Mouse (Mus musculus) left cerebral cortex, adult 2 months (tissue): Measurements from ENCODE around the gene Gpx3. TPM values are rescaled to one million over a fixed set of nuclear protein-coding genes. Genes with fewer than 3 reads are reported as not detected.
A peak's percentile ranks its signal among the peaks of the same experiment; 100 is the strongest.
"Not testable (repeated sequence)": the region's sequence is repeated elsewhere in the genome, so short reads cannot be mapped to it uniquely, and the experiment has no call there.

Experiments
- DNase-seq, 2 experiments: peaks; one replicate each; pipeline ENCODE4 v3.0.0; 2021 to 2022; ENCODE audit warnings: low spot score in 2 of 2, mixed read lengths in 1 of 2; ENCODE audit errors: extremely low spot score in 1 of 2
- H3K27ac ChIP-seq: fragments of 200-600 bp; 2 replicates; pipeline ENCODE4 v1.8.1; 2022
- H3K4me3 ChIP-seq: fragments of 200-600 bp; 2 replicates; pipeline ENCODE4 v1.8.1; 2022
- CTCF ChIP-seq: fragments of 200-600 bp; IDR thresholded peaks from 2 replicates; pipeline ENCODE4 v1.8.1; 2022; ENCODE audit warnings: antibody characterized with exemption, mild to moderate bottlenecking, moderate library complexity
- intact Hi-C: fragments of 180-260 bp; cut with DNase I; formaldehyde crosslinking; loops from one replicate; pipeline ENCODE4 v1.15.1; 2025
- long read RNA-seq, 2 experiments: library from polyadenylated mRNA; stranded (forward); transcript quantifications; one replicate each; pipeline ENCODE4 v2.0.0; 2021; ENCODE audit warnings: borderline mapping rate in 2 of 2
- total RNA-seq, 2 experiments: library from RNA; stranded (reverse); gene quantifications; 2 replicates each; pipeline ENCODE4 v1.2.3; 2021

Gpx3 gene
- total RNA-seq: 10 to 100 TPM in 1 of 2 experiments, 1 to 10 TPM in 1; 6.2 to 10.2 TPM
- long read RNA-seq, experiment 1, transcript Gpx3-201 (5 exons, 1,594 nt): major isoform, 13 of 15 reads
- long read RNA-seq, experiment 1, partial matches to known transcripts: 1 of 15 reads
- long read RNA-seq, experiment 1, other reads (novel, unspliced or antisense): 1 of 15 reads
- long read RNA-seq, experiment 2, transcript Gpx3-201 (5 exons, 1,594 nt): major isoform, 19 of 22 reads
- long read RNA-seq, experiment 2, partial matches to known transcripts: 3 of 22 reads
- long read RNA-seq, experiment 2, other reads (novel, unspliced or antisense): 0 of 22 reads

DNA sequence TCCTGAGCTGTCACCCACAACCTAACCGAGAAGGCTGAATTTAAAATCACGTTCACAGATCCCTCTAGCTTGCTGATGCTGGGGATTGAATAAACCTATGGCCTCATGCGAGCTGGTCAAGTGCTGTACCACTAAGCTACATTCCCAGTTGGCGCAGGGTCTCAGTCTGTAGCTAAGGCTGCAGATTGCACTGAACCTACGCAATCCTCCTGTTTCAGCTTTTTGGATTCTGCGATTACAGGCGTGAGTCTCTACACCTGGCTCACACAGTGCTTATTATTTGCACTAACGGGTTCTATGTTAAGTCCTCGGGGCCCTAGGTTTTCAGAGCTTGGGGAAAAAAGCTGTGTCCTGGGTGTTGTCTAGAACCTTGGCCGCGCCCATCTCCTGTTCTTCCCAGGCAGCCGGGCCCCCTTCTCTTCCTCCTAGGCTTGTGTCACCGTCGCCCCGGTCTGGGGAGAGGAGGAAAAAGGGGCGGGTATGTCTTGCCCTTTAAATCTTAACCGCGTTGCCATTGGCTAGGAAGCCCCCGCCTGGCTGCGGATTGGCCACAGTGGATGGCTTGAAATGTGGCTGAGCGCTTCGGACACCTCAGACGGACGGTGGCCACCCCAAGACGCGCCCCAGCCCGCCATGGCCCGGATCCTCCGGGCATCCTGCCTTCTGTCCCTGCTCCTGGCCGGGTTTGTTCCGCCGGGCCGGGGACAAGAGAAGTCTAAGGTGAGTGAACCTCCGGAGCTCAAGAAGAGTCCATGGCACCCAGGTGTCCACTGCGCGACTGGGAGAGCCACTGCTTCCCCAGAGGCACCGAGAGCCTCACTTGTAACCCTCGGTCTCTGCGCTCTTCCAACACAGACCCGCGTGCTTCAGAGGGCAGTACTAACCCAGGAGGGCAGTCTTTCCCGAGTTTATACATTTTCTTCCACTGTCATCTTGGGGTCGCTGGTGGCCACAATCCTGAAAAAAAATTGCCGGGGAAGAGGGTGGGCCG, at the start of gene Gpx3:
Gene Gpx3 (plus strand): TSS at position 121 of the 991 bp plus-strand sequence.
- no peak within 1 kb of the TSS for H3K27ac ChIP-seq
- no peak for TF ChIP-seq CTCF
- DNase-seq: peak; percentile 49 to 53
- intact Hi-C loops: no loop called here
- peak within 1 kb of the TSS; percentile 42 for H3K4me3 ChIP-seq

DNA sequence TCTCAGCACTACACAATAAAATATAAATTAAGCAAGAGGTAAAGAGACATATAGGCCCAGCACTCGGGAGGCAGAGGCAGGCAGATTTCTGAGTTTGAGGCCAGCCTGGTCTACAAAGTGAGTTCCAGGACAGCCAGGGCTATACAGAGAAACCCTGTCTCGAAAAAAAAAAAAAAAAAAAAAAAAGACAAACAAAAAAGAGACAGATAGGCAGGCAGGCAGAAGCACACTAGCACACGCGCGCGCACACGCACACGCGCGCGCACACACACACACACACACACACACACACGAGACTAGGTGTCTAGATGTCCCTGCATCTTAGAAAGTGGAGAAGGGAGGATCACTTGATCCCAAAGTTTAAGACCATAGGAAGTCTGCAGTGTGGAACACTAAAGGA, 43.4 kb upstream of the Gpx3 start:
- H3K4me3 ChIP-seq, H3K27ac ChIP-seq, intact Hi-C loops, DNase-seq: not testable (repeated sequence)

DNA sequence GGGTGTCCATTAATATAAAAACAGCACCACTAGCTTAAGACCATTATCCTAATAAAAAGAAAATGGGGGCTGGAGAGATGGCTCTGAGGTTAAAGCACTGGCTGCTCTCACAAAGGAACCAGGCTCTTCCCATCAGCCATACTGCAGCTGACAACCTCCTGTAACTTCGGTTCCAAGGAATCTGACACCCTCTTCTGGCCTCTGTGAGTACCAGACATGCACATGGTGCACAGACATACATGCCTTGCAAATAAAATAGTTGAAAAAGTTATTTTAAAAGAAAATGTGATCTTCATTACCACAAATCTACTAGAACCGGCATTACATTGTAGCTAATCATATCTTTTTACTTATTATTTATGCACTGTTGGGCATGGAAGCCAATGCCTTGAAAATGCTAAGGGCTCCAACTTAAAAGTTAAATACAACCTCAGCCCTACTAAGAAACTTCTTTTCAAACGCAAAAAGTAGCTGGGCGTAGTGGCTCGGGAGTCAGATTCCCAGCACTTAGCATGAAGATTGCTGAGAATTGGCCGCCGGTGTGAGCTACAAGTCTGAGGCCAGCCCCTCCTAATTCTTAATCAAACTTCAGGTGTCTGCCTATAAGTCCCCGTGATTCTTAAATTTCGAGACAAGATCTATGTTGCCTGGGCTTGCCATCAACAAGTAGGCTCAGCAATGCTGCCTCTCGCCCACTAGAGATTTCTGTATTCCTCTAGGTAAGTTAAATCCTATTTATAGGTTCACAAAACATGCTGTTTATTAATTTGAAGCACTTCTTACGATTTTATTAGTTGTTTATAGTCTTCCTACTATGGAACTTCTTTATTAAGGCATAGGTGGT, 42.7 kb upstream of the Gpx3 start:
- intact Hi-C loops: loop anchor here (1.0 to 10.0 kb wide), 3 partner anchors 73 to 335 kb away; partner anchors contain the start of genes Cdc42se2 and Rapgef6
- Histone ChIP-seq H3K4me3 (peak overlapping the region; percentile 64), H3K27ac (peak overlapping the region; percentile 95)
- DNase-seq: no peak
- TF ChIP-seq CTCF: peak; percentile 47

DNA sequence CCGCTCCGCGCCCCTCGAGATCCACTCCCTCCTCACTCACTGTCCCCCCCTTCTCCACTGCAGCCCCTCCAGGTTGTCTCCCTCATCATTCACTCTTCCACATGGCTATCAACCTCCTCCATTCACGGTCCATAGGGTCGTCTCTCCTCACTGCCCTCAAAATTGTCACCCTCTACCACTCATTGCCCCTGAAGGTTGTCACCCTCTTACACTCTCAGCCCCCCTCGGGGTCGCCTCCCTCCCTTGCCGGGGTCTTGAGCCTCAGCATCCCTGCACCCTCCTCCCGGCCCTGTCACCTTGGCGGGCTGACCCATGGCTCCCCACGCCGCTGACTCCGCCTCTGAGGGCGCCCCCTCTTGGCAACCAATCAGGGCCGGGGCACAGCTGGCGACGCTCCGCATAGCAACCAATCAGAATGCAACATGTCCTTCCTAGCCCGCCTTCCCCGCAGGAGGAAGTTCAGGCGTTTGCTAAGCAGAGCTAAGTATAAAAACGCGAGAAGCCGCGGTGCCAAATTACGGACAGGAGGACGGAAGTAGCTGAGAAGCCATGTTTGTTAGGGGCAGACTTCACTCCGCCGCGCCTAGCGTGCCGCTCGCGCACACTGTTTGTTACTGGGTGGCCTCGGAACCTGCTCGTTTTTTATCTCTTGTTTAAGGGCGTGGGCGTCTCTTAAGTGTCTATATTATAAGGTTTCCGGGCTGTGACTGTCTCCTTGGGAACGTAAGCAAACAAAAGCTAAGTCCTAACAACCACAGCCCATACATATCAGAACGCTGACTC, 41.8 kb upstream of the Gpx3 start, which contains the start of gene Lyrm7:
Gene Lyrm7 (minus strand): TSS at position 661 of the 783 bp plus-strand sequence.
- intact Hi-C loops: loop anchor here (1.0 to 10.0 kb wide), 3 partner anchors 74 to 336 kb away; partner anchors contain the start of genes Cdc42se2 and Rapgef6
- peak; percentile 18 for TF ChIP-seq CTCF
- DNase-seq: peak; percentile 96 to 97
- Histone ChIP-seq H3K4me3 (peak within 1 kb of the TSS; percentile 64), H3K27ac (peak within 1 kb of the TSS; percentile 95)

DNA sequence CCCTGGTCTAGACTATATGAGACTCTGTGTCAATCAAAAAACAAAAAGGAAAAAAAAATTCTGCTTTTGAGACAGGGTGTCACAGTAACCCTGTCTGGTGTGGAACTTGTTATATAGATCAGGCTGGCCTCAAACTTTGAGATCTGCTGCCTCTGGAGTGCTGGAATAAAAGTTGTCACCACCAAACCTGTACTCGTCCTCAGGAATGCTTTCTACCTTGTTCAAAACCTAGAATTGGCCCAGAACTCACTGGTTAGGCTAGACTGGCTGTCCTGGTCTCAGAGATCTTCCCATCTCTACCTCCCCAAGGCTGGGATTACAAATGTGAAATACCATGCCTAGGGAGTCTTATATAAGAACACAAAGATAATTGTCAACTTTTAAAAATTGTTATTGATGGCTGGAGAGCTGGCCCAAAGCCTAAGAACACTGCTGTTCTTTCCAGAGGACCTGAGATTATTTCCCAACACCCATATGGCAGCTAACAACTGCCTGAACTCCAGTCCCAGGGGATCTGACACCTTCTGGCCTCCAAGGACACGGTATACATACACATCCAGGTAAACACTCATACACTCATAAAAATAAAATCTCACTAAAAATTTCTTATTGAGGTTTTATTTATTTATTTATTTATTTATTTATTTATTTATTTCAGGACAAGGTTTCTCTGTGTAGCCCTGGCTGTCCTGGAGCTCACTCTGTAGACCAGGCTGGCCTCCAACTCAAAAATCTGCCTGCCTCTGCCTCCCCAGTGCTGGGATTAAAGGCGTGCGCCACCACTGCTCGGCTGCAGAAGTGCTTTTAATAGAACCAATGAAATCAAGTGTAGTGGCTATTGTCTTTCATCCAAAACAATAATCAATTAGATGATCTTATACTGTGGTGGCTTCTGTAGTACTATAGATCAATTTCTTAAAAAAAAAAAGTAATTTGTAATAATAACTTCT, 40.5 kb upstream of the Gpx3 start:
- DNase-seq: no peak
- Histone ChIP-seq H3K4me3 (no peak overlapping the region), H3K27ac (peak overlapping the region; percentile 95)
- intact Hi-C loops: loop anchor here (2.0 to 10.0 kb wide), 2 partner anchors 75 to 337 kb away; partner anchors contain the start of genes Cdc42se2 and Rapgef6
- no peak for TF ChIP-seq CTCF

DNA sequence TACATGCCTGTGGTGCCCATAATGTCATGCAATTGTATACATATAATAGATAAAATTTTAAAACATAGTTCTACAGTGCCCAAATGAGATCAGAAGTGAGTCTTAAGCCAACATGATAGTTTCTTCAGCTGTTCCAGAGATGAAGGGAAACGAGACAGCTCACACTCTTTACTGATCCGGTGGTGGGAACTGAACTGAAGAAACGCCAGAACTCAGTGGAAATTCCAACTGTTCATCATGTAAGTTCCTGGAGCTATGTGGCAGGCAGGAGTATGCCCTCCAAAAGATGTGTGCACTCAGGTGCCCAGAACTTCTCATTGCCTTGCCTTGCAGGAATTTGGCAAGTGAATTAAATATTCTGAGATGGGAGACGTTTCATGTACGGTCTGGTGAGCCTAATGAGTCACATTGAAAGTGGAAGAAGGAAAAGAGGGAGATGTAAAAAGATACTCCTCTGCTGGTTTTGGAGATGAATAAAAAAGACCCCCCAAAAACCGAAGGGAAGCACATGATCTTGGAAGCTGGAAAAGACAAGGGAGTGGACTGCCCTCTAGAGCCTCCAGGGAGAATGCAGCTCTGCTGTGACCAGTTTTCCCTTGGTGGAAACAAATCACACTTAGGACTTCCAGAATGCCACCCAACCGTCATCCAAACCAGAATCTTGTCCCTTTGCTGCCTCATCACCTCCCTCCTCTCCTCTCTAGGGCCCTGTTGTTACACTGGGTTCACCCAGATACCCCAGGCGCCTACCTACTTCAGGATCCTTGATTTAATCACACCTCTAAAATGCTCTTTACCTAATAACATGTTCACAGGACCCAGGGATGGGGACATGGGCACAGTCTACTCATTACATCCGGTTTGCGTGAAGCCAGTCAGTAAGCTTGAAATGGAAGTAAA, 39.4 kb upstream of the Gpx3 start:
- Histone ChIP-seq H3K27ac (no peak overlapping the region), H3K4me3 (no peak overlapping the region)
- peak; percentile 52 to 63 for DNase-seq
- intact Hi-C loops: loop anchor here (10.0 kb wide), 1 partner anchor 338 kb away; the partner anchor contains the start of gene Rapgef6
- TF ChIP-seq CTCF: peak; percentile 93

DNA sequence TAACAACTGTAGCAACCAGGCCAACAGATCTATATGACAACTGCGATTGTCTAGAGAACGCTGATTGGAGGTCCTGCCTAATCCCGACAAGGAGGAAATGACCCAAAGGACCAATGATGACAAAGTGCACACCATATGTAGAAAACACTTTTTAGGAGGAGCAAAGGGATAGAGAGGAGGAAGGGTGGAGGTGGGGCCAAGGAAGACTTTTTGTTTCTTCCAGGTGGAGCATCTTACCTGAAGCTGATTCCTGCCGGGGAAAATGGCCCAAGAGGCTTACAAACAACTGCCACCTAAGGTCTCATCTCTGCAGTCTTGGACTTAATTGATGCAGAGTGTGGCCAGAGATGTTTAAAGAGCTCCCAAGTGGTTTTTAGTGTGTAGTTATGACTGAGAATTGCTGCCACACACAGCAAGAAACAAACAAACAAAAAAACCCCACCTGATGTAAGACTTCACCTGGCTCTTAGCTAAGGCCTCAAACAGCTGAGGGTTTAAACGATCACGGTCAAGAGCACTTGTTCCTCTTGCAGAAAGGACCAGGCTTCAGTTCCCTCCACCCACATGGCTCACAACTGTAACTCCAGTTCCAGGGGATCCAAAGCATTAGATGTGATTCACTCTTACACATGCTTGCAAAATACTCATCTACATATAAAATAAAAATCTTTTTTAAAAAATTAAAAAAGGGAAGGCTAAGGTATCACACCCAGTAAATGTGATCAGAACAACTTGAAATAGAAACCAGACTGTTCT, 36.7 kb upstream of the Gpx3 start:
- H3K27ac ChIP-seq: peak overlapping the region; percentile 98
- TF ChIP-seq CTCF: no peak
- no peak for DNase-seq
- peak overlapping the region; percentile 95 for H3K4me3 ChIP-seq
- intact Hi-C loops: loop anchor here (1.0 to 10.0 kb wide), 2 partner anchors 78 to 341 kb away; partner anchors contain the start of genes Cdc42se2 and Rapgef6
